Mouse (Mus musculus) embryonic facial prominence, embryonic 10.5 days (tissue): ENCODE data around the gene Rxra. TPM values are rescaled to one million over a fixed set of nuclear protein-coding genes. Genes with fewer than 3 reads are reported as not detected.

Experiments used
- DNase-seq: peaks from one replicate; pipeline ENCODE4 v3.0.0-alpha.2; 2017; ENCODE audit warnings: low spot score
- H3K27ac ChIP-seq: fragments of 300-500 bp; sonication (generic); replicated peaks from 2 replicates; pipeline ENCODE4 v1.5.1; 2016; ENCODE audit warnings: mild to moderate bottlenecking
- H3K27me3 ChIP-seq: fragments of 300-500 bp; sonication (generic); replicated peaks from 2 replicates; pipeline ENCODE4 v1.6.1; 2016; ENCODE audit warnings: low read depth, mild to moderate bottlenecking; ENCODE audit not compliant: poor library complexity, severe bottlenecking
- H3K36me3 ChIP-seq: fragments of 300-500 bp; sonication (generic); replicated peaks from 2 replicates; pipeline ENCODE4 v1.6.1; 2016; ENCODE audit warnings: mild to moderate bottlenecking, moderate library complexity
- H3K4me1 ChIP-seq: fragments of 300-500 bp; sonication (generic); 2 replicates; pipeline ENCODE4 v1.6.1; 2016
- H3K4me3 ChIP-seq: fragments of 300-500 bp; sonication (generic); 2 replicates; pipeline ENCODE4 v1.5.1; 2016; ENCODE audit warnings: mild to moderate bottlenecking, moderate library complexity
- H3K9me3 ChIP-seq: fragments of 300-500 bp; sonication (generic); 2 replicates; pipeline ENCODE4 v1.6.1; 2016; ENCODE audit warnings: mild to moderate bottlenecking
- whole genome bisulfite sequencing: fragments of 180-500 bp; shearing (Covaris S2); methylation state at CpG from one replicate; pipeline ENCODE4 v1.1.7; 2016; 5-methylcytosine and 5-hydroxymethylcytosine counted together
- polyA plus RNA-seq: library from polyadenylated mRNA; unstranded; fragments of >200 nt; fragmentation: Nextera tagmentation; extraction: Ambion mirVana; gene quantifications from 2 replicates; pipeline ENCODE4 v1.2.1, GENCODE M21; 2016

The Rxra gene
- polyA plus RNA-seq, 1 experiment from 2014 or later: 9.3 TPM

DNA sequence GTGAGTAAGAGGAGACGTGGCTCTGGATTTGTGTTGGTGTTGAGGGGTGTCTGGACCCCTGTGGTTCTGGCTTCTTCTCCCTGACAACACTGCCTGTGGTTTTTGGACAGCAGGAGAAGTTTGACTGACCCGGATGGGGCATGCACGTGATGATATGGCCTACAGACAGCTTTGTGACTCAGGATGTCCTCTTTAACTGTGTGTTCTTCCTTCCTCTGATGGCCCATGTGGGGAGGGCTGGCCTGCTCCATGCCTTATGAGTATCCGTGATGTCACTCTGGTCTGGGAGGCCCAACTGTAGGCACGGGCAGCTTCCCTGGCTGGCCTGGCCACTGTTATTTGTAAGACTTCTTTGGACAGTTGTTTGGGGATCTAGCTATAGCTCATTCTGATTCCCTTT is 11.7 kb downstream of the Rxra start:
- H3K4me1 ChIP-seq: peaks cover 84% of the 10 kb centered on the region
- H3K9me3 ChIP-seq: no peaks in the 10 kb centered on the region
- no peak overlapping the region for H3K27ac ChIP-seq
- no peak for DNase-seq
- 86% methylated on average over 5 of the region's 5 CpGs for WGBS
- H3K36me3 ChIP-seq: no peaks in the 10 kb centered on the region
- H3K4me3 ChIP-seq: no peak overlapping the region
- 0 out of 2 replicates have a peak, but pooled peaks cover 5% of the 10 kb centered on the region for H3K27me3 ChIP-seq

DNA sequence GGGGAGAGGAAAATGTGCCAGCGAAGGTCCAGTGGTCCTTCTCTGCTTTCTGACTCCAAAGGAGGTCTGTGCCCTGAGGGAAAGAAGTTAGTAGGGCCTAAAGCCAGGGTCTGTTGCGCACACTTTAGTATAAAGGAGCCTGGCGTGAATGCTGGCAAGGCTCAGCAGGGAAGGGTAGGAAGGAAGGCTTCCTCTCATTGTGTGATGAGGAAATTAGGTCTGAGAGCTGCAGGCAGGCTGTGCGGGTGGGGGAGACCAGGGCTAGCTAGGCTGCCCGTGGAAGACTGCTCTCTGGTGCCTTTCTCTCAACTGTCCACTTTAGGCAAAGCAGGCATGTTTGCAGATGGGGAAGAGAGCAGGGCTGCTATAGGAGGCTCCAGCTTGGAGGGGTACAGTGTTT is 14.5 kb downstream of the Rxra start:
- H3K4me1 ChIP-seq: peaks cover 79% of the 10 kb centered on the region
- no peak overlapping the region for H3K4me3 ChIP-seq
- H3K27me3 ChIP-seq: no peaks in the 10 kb centered on the region
- no peaks in the 10 kb centered on the region for H3K9me3 ChIP-seq
- H3K27ac ChIP-seq: 0 out of 2 replicates have a peak overlapping the region, but pooled peaks have one; percentile 15
- WGBS: 31% methylated on average over 5 of the region's 5 CpGs
- no peaks in the 10 kb centered on the region for H3K36me3 ChIP-seq
- DNase-seq: no peak

DNA sequence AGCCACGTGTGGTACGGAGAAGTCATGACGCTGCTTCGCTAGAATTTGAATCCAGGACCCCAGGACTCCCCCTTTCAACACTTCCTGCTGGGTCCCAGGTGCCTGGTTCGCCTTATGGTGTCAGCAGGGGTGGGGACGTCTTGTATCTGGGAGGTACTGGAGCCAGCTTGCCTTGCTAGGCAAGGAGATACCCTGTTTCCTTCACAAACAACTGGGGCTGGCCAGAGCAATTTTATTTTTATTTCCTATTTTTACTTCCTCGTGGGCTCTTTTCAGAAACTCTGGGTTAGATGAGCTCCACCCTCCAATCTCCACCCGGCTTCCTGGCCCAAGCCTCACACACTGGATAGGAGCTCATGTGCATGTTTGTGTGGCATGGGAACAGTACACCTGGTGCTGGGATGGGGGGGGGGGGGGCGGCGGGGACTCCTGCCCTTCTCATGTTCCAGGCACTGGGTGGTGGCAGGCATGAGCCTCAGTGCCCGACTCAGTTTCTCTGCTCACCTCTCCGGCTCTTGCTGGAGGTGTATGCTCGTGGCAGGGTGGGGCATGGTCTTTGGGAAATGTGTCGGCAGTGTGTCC is 15.0 kb downstream of the Rxra start:
- Histone ChIP-seq H3K27me3 (no peaks in the 10 kb centered on the region), H3K9me3 (no peaks in the 10 kb centered on the region), H3K36me3 (no peaks in the 10 kb centered on the region), H3K4me1 (peaks cover 77% of the 10 kb centered on the region), H3K4me3 (no peak overlapping the region), H3K27ac (0 out of 2 replicates have a peak overlapping the region, but pooled peaks have one; percentile 16)
- no peak for DNase-seq
- 73% methylated on average over 14 of the region's 14 CpGs for WGBS

DNA sequence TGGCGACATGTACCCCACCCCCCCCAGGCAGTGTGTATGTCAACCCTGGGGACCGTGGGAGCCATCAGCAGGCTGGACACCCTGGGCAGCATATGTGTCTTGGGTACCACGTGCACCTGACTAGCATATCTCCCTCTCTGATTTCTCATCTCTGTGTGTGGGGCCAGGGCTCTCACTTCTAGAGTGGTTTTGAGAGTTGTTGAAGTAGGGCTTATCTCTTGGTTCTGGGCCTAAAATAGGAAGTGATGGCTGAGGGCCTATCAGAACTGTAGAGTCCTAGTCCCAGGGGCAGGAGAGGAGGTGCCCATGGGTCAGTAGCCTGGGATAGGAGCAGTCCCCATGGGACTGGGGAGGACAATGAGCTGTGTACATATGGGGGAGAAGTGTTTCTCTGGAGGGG is 16.4 kb downstream of the Rxra start:
- no peaks in the 10 kb centered on the region for H3K27me3 ChIP-seq
- DNase-seq: no peak
- WGBS: 93% methylated on average over 3 of the region's 3 CpGs
- H3K9me3 ChIP-seq: no peaks in the 10 kb centered on the region
- no peaks in the 10 kb centered on the region for H3K36me3 ChIP-seq
- no peak overlapping the region for H3K4me3 ChIP-seq
- no peak overlapping the region for H3K27ac ChIP-seq
- peaks cover 68% of the 10 kb centered on the region for H3K4me1 ChIP-seq

DNA sequence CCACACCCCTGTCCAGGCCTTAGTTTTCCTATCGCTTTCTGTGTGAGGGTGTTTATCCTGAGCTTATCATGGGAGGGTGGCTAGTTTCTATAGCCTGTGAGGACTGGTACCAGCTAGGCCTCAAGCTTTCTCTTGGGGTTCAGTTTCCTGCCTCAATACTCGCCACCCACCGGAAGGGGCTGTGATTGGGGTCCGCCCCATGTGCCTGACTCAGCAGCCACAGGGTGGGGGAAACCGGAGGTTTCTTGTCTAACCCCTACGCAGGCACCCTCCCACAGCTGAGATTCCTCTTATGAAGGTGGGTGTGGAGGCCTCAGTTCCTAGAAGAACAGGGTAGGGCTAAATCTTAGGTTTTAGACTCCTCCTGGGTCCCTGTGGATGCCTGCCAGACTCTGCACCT is 17.4 kb downstream of the Rxra start:
- Histone ChIP-seq H3K27ac (no peak overlapping the region), H3K9me3 (no peaks in the 10 kb centered on the region), H3K36me3 (no peaks in the 10 kb centered on the region), H3K27me3 (no peaks in the 10 kb centered on the region), H3K4me3 (no peak overlapping the region), H3K4me1 (peaks cover 69% of the 10 kb centered on the region)
- DNase-seq: no peak
- WGBS: 90% methylated on average over 6 of the region's 6 CpGs

DNA sequence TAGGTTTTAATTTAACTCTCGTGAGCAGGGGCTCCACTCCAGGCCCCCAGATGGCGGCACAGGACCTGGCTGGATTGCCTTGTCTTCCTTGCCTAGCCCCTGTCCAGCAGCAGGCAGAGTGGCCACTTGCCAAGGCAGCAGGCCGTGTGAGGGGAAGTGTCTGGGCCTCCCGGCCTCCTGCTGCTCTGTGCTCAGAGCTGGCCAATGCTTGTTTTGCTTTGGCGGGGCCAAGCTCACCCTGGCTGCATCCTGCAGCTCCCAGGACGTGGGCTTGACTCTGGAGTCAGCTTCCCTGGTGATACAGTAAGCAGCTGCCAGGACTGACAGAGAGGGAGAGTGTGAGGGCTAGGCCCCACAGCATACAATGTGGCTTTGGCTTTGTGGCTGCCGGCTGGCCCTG is 23.3 kb downstream of the Rxra start:
- peaks cover 79% of the 10 kb centered on the region for H3K4me1 ChIP-seq
- H3K27me3 ChIP-seq: no peaks in the 10 kb centered on the region

DNA sequence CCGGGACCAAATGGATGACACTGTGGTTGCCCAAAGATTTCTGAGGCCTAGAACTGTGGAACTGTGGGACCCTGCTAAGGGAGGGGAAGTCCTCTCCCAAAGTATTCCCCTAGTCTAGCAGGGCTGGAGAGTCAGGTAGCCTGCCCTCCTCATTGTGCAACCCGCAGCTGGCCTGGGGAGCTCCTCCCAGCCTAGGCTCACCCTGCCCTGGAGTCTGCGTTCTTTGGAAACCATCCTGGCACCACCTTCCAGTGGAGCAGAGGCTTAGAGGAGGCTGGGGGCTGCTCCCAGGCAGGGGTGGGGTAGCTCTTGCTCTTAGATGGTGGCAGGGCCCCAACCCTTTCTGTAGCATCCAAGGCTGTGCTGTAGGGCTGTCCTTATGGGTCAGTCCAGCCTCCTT is 26.0 kb downstream of the Rxra start:
- WGBS: 75% methylated on average over 3 of the region's 3 CpGs
- Histone ChIP-seq H3K36me3 (no peaks in the 10 kb centered on the region), H3K27ac (peak overlapping the region; percentile 65; the same call in 1 of the 2 replicates), H3K27me3 (no peaks in the 10 kb centered on the region), H3K9me3 (no peaks in the 10 kb centered on the region), H3K4me1 (peaks cover 73% of the 10 kb centered on the region), H3K4me3 (no peak overlapping the region)
- no peak for DNase-seq

More for the DNA sequence above, 23.3 kb downstream of the Rxra start:
- Histone ChIP-seq H3K36me3 (no peaks in the 10 kb centered on the region), H3K4me3 (0 out of 2 replicates have a peak overlapping the region, but pooled peaks have one; percentile 0), H3K9me3 (no peaks in the 10 kb centered on the region), H3K27ac (peak overlapping the region; percentile 62)
- 14% methylated on average over 7 of the region's 7 CpGs for WGBS
- DNase-seq: peak; percentile 59

DNA sequence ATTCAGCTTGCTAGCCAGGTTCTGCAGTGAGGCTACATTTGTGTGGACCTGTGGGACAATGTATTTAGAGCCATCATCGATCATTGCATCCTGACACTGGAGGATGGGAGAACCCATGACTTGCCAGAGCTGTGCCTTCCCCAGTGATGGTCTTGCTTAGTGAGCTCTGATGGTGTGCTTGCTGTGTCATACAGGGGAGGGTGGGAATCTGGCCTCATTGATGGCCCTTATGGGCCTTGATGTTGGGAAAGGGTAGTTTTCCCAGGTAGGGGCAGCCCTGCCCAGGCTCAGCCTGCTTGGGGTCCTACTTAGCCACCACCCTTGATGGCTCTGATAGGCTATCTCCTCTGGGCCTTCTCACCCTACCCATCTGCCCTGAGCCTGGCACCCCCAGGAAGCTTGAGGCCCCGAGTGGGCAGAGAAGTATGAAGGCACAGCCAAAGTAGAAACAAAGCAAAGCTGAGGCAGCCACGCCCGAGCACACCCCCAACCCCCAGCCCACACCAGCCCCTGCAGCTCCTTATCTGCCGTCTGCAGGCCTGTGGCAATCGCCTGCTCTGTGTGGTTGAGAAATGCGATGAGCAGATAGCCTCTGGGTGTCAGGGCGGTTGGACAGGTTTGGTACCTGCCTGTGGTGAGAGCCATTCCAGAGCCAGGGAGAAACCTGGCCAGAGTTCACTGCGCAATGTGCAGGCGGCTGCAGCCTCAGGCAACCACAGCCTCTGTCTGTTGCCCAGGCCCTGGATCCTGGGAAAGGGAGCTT is 26.8 kb downstream of the Rxra start:
- H3K4me1 ChIP-seq: peaks cover 65% of the 10 kb centered on the region
- H3K27me3 ChIP-seq: no peaks in the 10 kb centered on the region
- H3K4me3 ChIP-seq: no peak overlapping the region
- 71% methylated on average over 10 of the region's 10 CpGs for WGBS
- peak overlapping the region; percentile 65 for H3K27ac ChIP-seq
- peaks cover 2% of the 10 kb centered on the region; the same call in 1 of the 2 replicates for H3K36me3 ChIP-seq
- H3K9me3 ChIP-seq: no peaks in the 10 kb centered on the region
- DNase-seq: peak; percentile 45

DNA sequence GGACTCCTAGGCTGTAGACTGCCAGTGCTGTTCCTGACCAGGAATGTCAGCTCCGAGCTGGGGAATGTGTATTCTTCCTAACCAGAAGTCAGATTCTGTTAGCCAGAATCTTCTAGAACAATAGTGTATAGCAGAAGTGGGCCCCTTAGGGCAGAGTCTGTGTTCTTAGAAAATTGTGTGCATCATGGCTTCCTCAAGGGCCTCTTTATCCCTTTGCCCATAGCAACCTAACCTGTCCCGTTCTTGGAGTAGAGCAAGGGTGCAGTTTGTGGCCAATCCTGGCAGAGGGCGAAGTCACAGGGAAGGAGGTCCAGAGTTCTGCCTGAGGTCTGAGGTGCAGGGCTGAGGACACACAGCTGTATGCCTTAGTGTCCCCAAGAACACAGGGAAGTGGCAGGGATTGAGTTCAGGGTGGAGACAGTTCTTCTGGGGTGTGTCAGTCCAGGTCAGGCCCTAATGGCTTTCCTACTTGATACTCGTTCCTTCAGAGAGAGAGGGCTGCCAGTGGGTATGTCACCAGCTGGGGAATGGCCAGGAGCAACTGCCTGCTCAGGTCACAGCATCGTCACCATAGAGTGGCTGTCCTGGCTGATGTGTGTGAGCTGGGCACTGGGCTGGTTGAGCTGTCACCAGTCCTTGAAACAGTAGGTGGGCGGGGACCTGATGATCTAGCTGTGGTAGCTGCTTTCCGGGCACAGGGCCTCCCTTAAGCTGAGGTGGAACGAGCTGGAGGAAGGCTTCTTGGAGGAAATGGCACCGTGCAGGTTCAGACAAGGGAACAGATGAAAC is 27.8 kb downstream of the Rxra start:
- DNase-seq: no peak
- Histone ChIP-seq H3K27me3 (no peaks in the 10 kb centered on the region), H3K36me3 (peaks cover 4% of the 10 kb centered on the region; the same call in 1 of the 2 replicates), H3K27ac (0 out of 2 replicates have a peak overlapping the region, but pooled peaks have one; percentile 65), H3K4me3 (no peak overlapping the region), H3K9me3 (no peaks in the 10 kb centered on the region), H3K4me1 (peaks cover 59% of the 10 kb centered on the region)
- WGBS: 73% methylated on average over 9 of the region's 9 CpGs

DNA sequence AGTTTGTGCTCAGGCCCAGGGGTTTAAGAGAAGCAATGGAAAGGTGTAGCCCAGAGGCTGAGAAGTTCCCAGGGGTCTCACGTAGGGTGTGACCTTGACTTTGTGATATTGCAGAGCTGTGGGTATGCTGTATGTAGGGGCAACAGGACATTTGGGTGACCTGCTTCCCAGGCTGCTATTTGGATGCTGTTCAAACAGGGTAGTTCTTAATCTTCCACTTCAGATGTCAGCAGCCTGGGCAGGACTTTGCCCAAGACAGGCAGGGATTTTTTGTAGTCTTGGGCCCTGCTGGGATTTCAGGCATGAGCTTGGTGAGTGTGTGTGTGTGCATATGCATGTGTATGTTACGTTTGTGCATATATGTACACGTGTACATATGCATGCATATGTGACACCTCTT is 28.4 kb downstream of the Rxra start:
- peaks cover 58% of the 10 kb centered on the region for H3K4me1 ChIP-seq
- H3K36me3 ChIP-seq: peaks cover 4% of the 10 kb centered on the region; the same call in 1 of the 2 replicates
- H3K27me3 ChIP-seq: no peaks in the 10 kb centered on the region
- no peak overlapping the region for H3K27ac ChIP-seq
- no peak for DNase-seq
- H3K4me3 ChIP-seq: no peak overlapping the region
- 93% methylated on average over 3 of the region's 3 CpGs for WGBS
- no peaks in the 10 kb centered on the region for H3K9me3 ChIP-seq

DNA sequence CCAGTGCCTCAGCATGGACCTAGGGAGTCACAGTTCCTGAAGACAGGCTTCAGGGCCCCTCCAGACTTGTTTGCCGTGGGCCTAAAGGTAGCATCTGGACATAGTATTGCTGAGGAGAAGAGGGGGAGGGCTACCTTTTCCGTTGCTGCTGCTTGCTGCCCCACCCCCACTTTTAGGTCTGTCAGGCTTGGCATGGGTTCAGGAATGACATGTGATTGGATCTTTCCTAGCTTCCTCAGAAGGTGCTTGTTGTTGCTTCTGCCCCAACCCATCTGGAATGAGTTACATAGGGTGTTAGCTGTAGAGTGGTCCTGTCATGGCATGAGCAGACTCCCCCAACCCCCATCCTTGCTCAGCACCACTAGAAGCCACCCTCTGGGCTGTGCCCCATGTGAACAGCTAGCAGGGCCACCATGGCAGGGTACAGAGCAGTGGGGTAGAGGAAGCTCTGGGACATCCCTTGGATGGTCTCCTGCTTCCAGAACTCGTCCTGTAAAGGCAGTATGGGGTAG is 34.7 kb downstream of the Rxra start:
- DNase-seq: peak; percentile 35
- no peaks in the 10 kb centered on the region for H3K27me3 ChIP-seq

DNA sequence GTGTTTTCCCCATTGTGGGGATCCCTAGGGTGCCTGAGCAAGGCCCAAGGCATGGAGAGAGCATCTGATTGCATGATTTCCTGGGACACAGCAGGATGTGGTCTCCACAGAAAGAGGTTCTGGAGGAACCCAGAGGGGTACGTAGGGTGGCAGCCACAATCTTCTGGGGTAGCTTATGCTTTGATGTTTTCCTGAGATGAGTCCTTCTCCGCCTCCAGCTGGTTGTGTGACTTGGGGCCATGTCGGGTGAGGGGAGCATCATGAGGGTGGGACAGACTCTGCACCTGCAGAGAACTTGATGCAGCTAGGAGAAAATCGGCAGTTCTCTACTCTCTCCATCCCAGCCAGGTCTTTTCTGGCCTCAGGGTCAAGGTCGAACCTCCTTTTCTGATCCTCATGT is 36.4 kb downstream of the Rxra start:
- WGBS: 89% methylated on average over 5 of the region's 5 CpGs
- peaks cover 84% of the 10 kb centered on the region for H3K4me1 ChIP-seq
- peaks cover 6% of the 10 kb centered on the region; the same call in 1 of the 2 replicates for H3K36me3 ChIP-seq
- H3K27ac ChIP-seq: no peak overlapping the region
- DNase-seq: no peak
- no peaks in the 10 kb centered on the region for H3K27me3 ChIP-seq
- no peaks in the 10 kb centered on the region for H3K9me3 ChIP-seq
- H3K4me3 ChIP-seq: no peak overlapping the region

More for the DNA sequence above, 34.7 kb downstream of the Rxra start:
- H3K4me1 ChIP-seq: peaks cover 67% of the 10 kb centered on the region
- peak overlapping the region; percentile 13; the same call in 1 of the 2 replicates for H3K4me3 ChIP-seq
- WGBS: 49% methylated on average over 3 of the region's 3 CpGs
- peaks cover 6% of the 10 kb centered on the region; the same call in 1 of the 2 replicates for H3K36me3 ChIP-seq
- peak overlapping the region; percentile 65 for H3K27ac ChIP-seq
- H3K9me3 ChIP-seq: no peaks in the 10 kb centered on the region
